Mouse (Mus musculus) macrophage (primary cell): ENCODE results near the gene Krtap3-2. TPM values are rescaled to one million over a fixed set of nuclear protein-coding genes. Genes with fewer than 3 reads are reported as not detected.
"Not testable (repeated sequence)": the region's sequence is repeated elsewhere in the genome, so short reads cannot be mapped to it uniquely, and the experiment has no call there.

Experiments
- H3K27ac ChIP-seq: fragments of 350-480 bp; formaldehyde crosslinking; 2 replicates; pipeline ENCODE4 v1.9.0; 2021
- H3K36me3 ChIP-seq: fragments of 350-480 bp; formaldehyde crosslinking; 2 replicates; pipeline ENCODE4 v1.9.0; 2021; ENCODE audit errors: inconsistent target
- H3K4me3 ChIP-seq: fragments of 350-480 bp; formaldehyde crosslinking; 2 replicates; pipeline ENCODE4 v1.9.0; 2021; ENCODE audit errors: inconsistent target
- H3K79me2 ChIP-seq: fragments of 350-480 bp; formaldehyde crosslinking; 2 replicates; pipeline ENCODE4 v1.9.0; 2021; ENCODE audit errors: inconsistent target
- WGBS: methylation state at CpG from one replicate; pipeline ENCODE4 v1.1.7; 2026; ENCODE audit warnings: inconsistent platforms; ENCODE audit not compliant: missing documents; 5-methylcytosine and 5-hydroxymethylcytosine counted together
- polyA plus RNA-seq: library from polyadenylated mRNA; stranded (reverse); fragments of 250-400 nt; gene quantifications from 3 replicates; pipeline ENCODE4 v1.2.4, GENCODE M21; 2018; ENCODE audit warnings: inconsistent platforms
- total RNA-seq, 78 experiments: library from RNA; depleted of rRNA; stranded (reverse); fragments of 250-400 nt; gene quantifications; 1 replicate in 9 of 78; 2 replicates in 24 of 78; 3 replicates in 43 of 78; 4 replicates in 2 of 78; pipeline ENCODE4 v1.2.4; 2018; ENCODE audit warnings: inconsistent platforms in 56 of 78

Gene Krtap3-2
- not detected for total RNA-seq (2018; cell fraction: chromatin; rRNA removed)
- total RNA-seq (2018; cell fraction: cytosol; rRNA removed) = not detected
- total RNA-seq (2018; cell fraction: nucleus; rRNA removed) = not detected
- polyA plus RNA-seq = not detected in 3 replicates

DNA sequence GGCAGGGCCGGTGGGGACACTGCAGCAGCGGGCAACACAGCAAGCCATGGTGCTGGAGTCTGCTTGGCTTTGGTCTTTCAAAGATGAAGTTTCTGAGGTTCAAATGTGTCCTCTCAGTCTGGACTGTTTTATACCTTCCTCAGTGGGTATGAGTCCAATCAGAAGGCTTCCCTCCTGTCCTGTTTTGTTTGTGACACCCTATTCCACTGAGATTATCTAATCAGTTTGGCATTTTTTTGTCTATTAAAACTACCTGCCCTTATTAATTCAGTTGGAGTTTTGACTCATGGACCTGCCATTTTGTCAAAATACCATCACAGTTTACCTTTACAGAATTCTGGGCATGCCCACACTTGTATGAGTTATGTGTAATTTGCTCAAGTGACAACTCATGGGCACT, at the start of gene Krtap3-2:
TSS of gene Krtap3-2 (minus strand) at position 101 of the 400 bp plus-strand sequence.
- no peaks in the 10 kb centered on the region for H3K79me2 ChIP-seq
- no peaks in the 10 kb centered on the region for H3K36me3 ChIP-seq
- WGBS = 50% methylated on average over 2 of the region's 2 CpGs
- H3K4me3 ChIP-seq = no peak within 1 kb of the TSS
- no peak within 1 kb of the TSS for H3K27ac ChIP-seq

DNA sequence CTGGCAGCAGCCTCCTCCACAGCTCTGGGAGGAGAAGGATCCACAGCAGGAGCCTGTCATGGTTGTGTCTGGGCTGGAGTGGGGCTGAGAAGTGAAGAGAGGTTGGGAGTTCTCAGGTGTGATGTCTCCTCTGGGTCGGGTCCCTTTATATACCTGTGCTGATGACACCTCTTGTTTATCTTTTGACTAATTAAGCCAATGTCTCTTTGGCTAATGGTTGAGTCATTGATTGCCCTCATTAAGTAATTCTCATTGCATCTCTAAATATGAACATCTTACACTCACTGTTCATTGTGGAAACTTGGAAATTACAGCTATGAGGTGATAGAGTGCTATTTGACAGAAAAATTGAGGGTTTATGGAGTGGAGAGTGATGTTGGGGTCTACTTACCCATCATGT, 46.6 kb upstream of the Krtap3-2 start, which contains the start of gene Gm11938:
TSS of gene Gm11938 (minus strand) at position 101 of the 400 bp plus-strand sequence.
- not testable (repeated sequence) for H3K27ac ChIP-seq, H3K4me3 ChIP-seq, H3K79me2 ChIP-seq, H3K36me3 ChIP-seq
- WGBS = 58% methylated on average over 1 of the region's 1 CpGs

GRCm38 (mm10) chr11:99597742-99598141, 41.1 kb upstream of the Krtap3-2 start, which contains the start of gene Krtap9-3:
Gene Krtap9-3 (minus strand): TSS chr11:99598105.
- 73% methylated on average over 2 of the region's 6 CpGs for WGBS
- not testable (repeated sequence) for H3K79me2 ChIP-seq, H3K4me3 ChIP-seq, H3K36me3 ChIP-seq, H3K27ac ChIP-seq

DNA sequence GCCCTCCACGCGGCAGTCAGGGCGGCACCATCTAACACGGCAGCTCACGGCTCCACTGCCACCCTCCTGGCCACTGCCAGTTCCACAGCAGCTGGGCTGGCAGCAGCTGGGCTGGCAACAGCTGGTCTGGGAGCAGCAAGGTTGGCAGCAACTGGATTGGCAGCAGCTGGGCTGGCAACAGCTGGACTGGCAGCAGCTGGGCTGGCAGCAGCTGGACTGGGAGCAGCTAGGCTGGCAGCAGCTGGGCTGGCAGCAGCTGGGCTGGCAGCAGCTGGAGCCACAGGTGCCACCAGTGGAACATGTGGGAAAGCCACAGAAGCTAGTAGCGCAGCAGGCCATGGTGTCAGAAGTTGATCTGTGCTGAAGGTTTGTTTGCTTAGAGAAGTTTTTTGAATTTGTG, 34.3 kb upstream of the Krtap3-2 start, which contains the start of gene Krtap1-3:
TSS of gene Krtap1-3 (minus strand) at position 359 of the 400 bp plus-strand sequence.
- no peaks in the 10 kb centered on the region for H3K36me3 ChIP-seq
- H3K4me3 ChIP-seq = no peak within 1 kb of the TSS
- H3K79me2 ChIP-seq = no peaks in the 10 kb centered on the region
- WGBS = 91% methylated on average over 6 of the region's 6 CpGs
- no peak within 1 kb of the TSS for H3K27ac ChIP-seq

DNA sequence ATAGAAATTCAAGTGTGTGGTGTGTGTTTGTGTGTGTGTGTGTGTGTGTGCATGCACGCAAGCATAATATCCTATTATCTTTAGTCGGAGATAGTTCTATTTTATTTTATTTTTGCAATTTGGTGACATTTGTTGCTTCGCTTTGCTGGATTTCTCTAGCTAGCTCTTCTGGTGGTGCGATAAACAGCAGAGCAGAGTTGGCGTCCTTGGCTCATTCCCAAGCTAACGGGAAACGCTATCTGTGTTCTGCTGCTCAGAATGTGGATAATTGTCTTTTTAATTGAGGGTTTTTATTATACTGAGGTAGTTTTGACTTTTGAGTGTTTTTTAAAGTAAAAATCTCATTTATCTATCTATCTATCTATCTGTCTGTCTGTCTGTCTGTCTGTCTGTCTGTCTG, 28.4 kb upstream of the Krtap3-2 start:
- Histone ChIP-seq H3K79me2 (no peaks in the 10 kb centered on the region), H3K27ac (no peak overlapping the region), H3K4me3 (no peak overlapping the region), H3K36me3 (no peaks in the 10 kb centered on the region)
- WGBS = 94% methylated on average over 7 of the region's 7 CpGs

- H3K4me3 ChIP-seq = no peak within 1 kb of the TSS
- H3K27ac ChIP-seq = no peak within 1 kb of the TSS
- no peaks in the 10 kb centered on the region for H3K36me3 ChIP-seq
- H3K79me2 ChIP-seq = no peaks in the 10 kb centered on the region
- 86% methylated on average over 5 of the region's 5 CpGs for WGBS
These were observed 26.6 kb upstream of the Krtap3-2 start, which contains the start of gene Krtap1-4 for GRCm38 (mm10) chr11:99583245-99583704. Gene Krtap1-4 (minus strand): TSS chr11:99583654.

DNA sequence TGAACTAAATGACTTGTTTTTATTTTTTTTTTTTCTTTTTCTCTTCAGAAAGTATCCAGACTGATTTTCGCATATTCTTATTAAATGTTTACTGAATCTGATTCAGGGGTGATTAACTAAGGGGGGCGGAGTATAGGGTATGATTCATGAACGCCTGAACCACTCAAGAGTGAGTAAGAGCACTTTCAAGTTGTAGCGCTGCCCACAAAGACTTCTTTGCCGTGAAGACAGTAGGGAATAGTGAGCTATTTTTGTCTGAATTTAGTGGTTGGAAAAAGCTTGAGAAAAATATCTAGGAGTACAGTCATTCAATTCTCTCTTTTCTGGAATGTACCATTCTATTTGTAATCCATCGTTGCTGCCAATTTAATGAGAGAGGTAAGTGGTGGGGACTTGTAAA, 24.9 kb upstream of the Krtap3-2 start:
- Histone ChIP-seq H3K27ac (no peak overlapping the region), H3K79me2 (no peaks in the 10 kb centered on the region), H3K4me3 (no peak overlapping the region), H3K36me3 (no peaks in the 10 kb centered on the region)
- 90% methylated on average over 5 of the region's 6 CpGs for WGBS

DNA sequence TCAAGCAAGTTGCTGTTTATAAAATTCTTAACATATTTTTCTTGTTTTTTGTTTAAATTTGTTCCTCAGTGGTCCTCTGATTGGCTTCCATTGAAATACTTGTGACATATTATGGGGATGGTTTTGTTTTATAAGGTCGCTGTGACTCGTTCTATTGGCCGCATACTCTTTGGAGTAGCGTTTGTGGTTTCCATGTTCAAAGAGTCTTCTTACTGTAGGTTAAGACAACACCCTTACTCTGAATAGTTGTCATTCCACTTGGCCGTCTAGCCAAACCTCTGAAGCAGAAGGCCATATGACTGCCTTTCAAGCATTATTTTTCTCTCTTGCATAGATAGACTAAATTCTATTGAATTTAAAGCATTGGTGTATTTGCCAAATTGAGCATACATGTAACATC, 24.4 kb upstream of the Krtap3-2 start:
- no peaks in the 10 kb centered on the region for H3K79me2 ChIP-seq
- 89% methylated on average over 5 of the region's 5 CpGs for WGBS
- H3K36me3 ChIP-seq = no peaks in the 10 kb centered on the region
- no peak overlapping the region for H3K4me3 ChIP-seq
- no peak overlapping the region for H3K27ac ChIP-seq

DNA sequence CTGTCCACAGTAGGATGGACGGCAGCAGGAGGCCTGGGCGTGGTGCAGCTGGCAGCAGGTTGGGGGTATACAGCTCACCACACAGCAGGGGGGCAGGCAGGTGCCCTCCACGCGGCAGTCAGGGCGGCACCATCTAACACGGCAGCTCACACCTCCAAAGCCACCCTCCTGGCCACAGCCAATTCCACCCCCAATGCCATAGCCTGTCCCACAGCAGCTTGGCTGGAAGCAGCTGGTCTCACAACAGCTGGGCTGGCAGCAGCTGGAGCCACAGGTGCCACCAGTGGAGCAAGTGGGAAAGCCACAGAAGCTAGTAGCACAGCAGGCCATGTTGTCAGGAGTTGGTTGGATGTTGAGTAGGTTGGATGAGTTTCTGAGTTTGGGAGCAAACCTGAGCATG, 24.0 kb upstream of the Krtap3-2 start, which contains the start of gene Krtap1-5:
TSS of gene Krtap1-5 (minus strand) at position 381 of the 400 bp plus-strand sequence.
- no peak within 1 kb of the TSS for H3K27ac ChIP-seq
- whole genome bisulfite sequencing = 84% methylated on average over 6 of the region's 6 CpGs
- no peaks in the 10 kb centered on the region for H3K36me3 ChIP-seq
- no peak within 1 kb of the TSS for H3K4me3 ChIP-seq
- no peaks in the 10 kb centered on the region for H3K79me2 ChIP-seq

GRCm38 (mm10) chr11:99574106-99574505, 17.5 kb upstream of the Krtap3-2 start:
- no peak overlapping the region for H3K27ac ChIP-seq
- WGBS = 2% methylated on average over 7 of the region's 7 CpGs
- H3K36me3 ChIP-seq = no peaks in the 10 kb centered on the region
- H3K4me3 ChIP-seq = no peak overlapping the region
- no peaks in the 10 kb centered on the region for H3K79me2 ChIP-seq

DNA sequence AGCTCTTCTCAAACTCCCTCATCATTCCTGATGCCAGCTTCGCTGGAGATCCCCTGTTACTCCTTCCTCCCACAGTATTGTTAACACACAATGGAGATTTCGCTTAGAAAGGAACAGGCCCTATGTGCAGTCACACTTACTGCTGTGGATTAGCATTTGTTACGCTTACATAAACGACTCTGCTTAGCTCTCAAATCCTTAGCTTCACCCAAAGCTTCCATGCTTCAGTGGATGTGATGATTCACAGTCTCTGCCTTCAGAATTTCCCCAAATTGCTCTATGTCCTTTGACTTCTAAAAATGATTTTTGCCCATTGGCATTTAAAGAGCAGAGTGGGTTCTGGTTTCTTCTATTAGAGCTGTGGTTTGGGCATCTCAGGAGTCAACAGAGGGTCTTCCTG, 16.5 kb upstream of the Krtap3-2 start:
- no peak overlapping the region for H3K27ac ChIP-seq
- WGBS = 73% methylated on average over 4 of the region's 4 CpGs

DNA sequence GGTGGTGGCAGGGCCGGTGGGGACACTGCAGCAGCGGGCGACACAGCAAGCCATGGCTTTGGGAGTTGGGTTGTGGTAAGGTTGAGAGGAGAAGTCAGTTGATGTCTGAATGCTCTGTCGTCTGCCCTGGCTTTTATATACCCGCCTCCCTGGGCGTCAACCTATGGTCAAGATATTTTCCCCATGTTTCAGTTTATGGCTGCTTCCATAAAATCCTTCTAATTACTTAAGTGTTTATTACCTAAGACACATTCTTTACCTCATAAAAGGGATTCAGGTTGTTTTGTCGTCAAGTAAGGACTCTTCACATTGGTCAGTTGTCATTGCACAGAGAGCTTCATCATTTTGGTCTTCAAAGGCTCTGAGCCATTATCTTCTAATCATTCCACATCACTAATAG, 9.9 kb upstream of the Krtap3-2 start, which contains the start of gene Krtap3-1:
TSS of gene Krtap3-1 (minus strand) at position 101 of the 400 bp plus-strand sequence.
- H3K4me3 ChIP-seq = no peak within 1 kb of the TSS
- H3K79me2 ChIP-seq = no peaks in the 10 kb centered on the region
- H3K27ac ChIP-seq = no peak within 1 kb of the TSS
- no peaks in the 10 kb centered on the region for H3K36me3 ChIP-seq
- WGBS = 84% methylated on average over 7 of the region's 7 CpGs

More for the DNA sequence above, 16.5 kb upstream of the Krtap3-2 start:
- H3K4me3 ChIP-seq = no peak overlapping the region
- no peaks in the 10 kb centered on the region for H3K36me3 ChIP-seq
- H3K79me2 ChIP-seq = no peaks in the 10 kb centered on the region

GRCm38 (mm10) chr11:99562580-99562979, 5.9 kb upstream of the Krtap3-2 start:
- H3K36me3 ChIP-seq = no peaks in the 10 kb centered on the region
- H3K4me3 ChIP-seq = no peak overlapping the region
- 81% methylated on average over 6 of the region's 6 CpGs for WGBS
- H3K27ac ChIP-seq = no peak overlapping the region
- no peaks in the 10 kb centered on the region for H3K79me2 ChIP-seq

- no peak within 1 kb of the TSS for H3K27ac ChIP-seq
- H3K36me3 ChIP-seq = no peaks in the 10 kb centered on the region
- H3K79me2 ChIP-seq = no peaks in the 10 kb centered on the region
- no peak within 1 kb of the TSS for H3K4me3 ChIP-seq
- 94% methylated on average over 9 of the region's 9 CpGs for WGBS
These were observed 2.7 kb upstream of the Krtap3-2 start, which contains the start of gene Gm11939 for GRCm38 (mm10) chr11:99559366-99559765. Gene Gm11939 (minus strand): TSS chr11:99559466.

DNA sequence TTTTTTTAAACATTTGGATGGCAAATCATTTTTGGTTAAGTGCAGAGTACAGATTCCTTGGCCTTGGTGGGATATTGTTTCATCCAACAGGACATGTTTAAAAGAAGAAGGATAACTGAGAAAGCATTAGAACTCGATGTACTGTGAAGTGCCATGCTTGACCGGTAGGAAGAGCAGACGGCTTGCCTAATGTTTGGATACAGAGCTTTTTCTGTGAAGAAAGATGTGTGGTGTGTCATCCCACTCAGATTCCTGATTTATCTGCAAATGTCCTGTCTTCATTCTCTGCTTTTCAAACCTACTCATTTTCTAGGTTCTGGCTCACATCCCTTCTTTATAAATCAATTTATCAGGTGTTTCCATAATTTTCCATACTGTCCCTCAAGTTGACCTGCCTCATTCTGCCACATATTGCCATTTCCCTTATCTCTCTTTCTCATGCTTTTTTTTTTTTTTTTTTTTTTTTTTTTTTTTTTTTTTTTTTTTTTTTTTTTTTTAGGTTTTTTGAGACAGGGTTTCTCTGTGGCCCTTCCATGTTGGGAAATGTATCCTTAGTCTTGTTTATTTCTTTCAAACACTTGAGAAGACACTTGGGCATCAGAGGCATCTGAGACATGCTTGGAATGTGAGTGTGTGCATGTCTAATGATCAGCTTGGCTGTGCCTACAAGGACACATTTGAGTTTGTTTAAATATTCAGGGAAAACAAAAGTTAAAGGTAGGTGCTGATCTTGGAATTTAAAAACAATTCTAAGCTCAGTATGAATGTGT, 1.5 kb upstream of the Krtap3-2 start:
- no peak overlapping the region for H3K4me3 ChIP-seq
- H3K79me2 ChIP-seq = no peaks in the 10 kb centered on the region
- WGBS = 78% methylated on average over 3 of the region's 3 CpGs
- no peak overlapping the region for H3K27ac ChIP-seq
- no peaks in the 10 kb centered on the region for H3K36me3 ChIP-seq
